Mouse (Mus musculus): ENCODE measurements around the gene 4930595D18Rik. TPM values are rescaled to one million over a fixed set of nuclear protein-coding genes. Genes with fewer than 3 reads are reported as not detected.

Gene 4930595D18Rik
- polyA plus RNA-seq, 1 experiment from 2014 or later = not detected

GRCm38 (mm10) chr12:111124601-111125260 is 59.6 kb downstream of the 4930595D18Rik start:
- H3K9me3 ChIP-seq = no peaks in the 10 kb centered on the region
- 72% methylated on average over 14 of the region's 14 CpGs for WGBS
- H3K9ac ChIP-seq (replicated peaks) = no peak overlapping the region
- H3K27ac ChIP-seq (replicated peaks) = peak overlapping the region; percentile 46; the same call in 1 of the 2 replicates
- no peak for ATAC-seq (replicated peaks)
- no peaks in the 10 kb centered on the region for H3K27me3 ChIP-seq
- H3K4me1 ChIP-seq = peaks cover 8% of the 10 kb centered on the region
- H3K36me3 ChIP-seq = no peaks in the 10 kb centered on the region
- H3K4me2 ChIP-seq (replicated peaks) = no peak overlapping the region
- no peak overlapping the region for H3K4me3 ChIP-seq

DNA sequence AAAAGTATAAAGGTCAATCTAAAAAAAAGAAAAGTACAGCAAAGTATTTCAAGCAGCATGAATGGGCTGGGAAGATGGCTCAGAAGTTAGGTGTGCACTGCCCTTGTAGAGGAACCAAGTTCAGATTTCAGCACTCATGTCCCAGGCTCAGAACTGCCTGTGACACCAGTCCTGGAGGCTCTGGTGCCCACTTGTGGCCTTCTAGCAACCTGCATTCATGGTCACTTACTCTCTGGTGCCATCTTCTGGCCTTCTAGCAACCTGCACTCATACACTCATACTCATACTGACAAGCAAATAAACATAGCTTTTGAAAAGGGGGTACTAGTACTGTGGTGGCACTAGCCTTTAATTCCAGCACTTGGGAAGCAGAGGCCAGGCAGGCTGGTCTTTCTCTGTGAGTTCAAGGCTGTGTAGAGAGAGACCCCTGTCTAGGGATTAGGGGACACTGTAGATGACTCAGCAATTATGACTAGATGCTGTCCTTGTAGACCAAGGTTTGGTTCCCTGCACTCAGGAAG is 61.9 kb downstream of the 4930595D18Rik start:
- no peak overlapping the region for H3K4me2 ChIP-seq (replicated peaks)
- H3K4me3 ChIP-seq = no peak overlapping the region
- ATAC-seq (replicated peaks) = no peak
- peaks cover 8% of the 10 kb centered on the region for H3K4me1 ChIP-seq
- H3K27me3 ChIP-seq = no peaks in the 10 kb centered on the region
- no peak overlapping the region for H3K27ac ChIP-seq (replicated peaks)
- H3K9ac ChIP-seq (replicated peaks) = no peak overlapping the region
- no peaks in the 10 kb centered on the region for H3K9me3 ChIP-seq
- peaks cover 10% of the 10 kb centered on the region for H3K36me3 ChIP-seq

DNA sequence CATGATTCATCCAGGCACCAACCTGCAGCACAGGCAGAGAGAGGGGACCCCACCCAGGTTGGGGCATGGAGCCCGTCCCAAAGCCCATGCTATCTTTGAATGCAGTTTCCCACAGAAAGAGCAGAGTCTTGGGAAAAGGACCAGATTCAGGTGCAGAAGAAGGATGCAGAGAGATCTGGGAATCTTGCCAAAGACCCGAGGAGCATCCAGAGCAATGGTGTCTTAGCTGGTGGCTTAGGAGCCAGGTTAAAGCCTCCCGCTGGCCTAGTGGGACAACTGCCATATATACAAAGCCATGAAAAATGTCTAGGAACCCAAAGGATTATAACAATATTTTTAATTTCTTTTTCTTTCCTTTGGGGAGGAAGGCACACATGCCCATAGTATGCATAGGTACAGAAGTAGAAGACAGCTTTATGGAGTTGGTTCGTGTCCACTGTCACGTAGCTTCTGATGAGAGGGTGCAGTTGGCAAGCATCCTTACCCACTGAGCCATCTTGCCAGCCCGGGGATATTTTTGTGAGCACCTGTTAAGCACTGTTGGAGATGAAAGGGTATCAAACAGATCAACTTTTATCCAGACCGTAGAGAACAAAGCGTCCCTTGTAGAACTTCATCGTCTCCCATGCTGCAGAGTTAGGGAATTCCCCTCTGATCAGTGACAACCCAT is 63.2 kb downstream of the 4930595D18Rik start:
- peaks cover 19% of the 10 kb centered on the region for H3K36me3 ChIP-seq
- no peak overlapping the region for H3K9ac ChIP-seq (replicated peaks)
- peaks cover 8% of the 10 kb centered on the region for H3K4me1 ChIP-seq
- WGBS = 89% methylated on average over 9 of the region's 9 CpGs
- H3K27me3 ChIP-seq = no peaks in the 10 kb centered on the region
- ATAC-seq (replicated peaks) = no peak
- H3K9me3 ChIP-seq = no peaks in the 10 kb centered on the region
- H3K27ac ChIP-seq (replicated peaks) = no peak overlapping the region
- H3K4me3 ChIP-seq = no peak overlapping the region
- H3K4me2 ChIP-seq (replicated peaks) = no peak overlapping the region

DNA sequence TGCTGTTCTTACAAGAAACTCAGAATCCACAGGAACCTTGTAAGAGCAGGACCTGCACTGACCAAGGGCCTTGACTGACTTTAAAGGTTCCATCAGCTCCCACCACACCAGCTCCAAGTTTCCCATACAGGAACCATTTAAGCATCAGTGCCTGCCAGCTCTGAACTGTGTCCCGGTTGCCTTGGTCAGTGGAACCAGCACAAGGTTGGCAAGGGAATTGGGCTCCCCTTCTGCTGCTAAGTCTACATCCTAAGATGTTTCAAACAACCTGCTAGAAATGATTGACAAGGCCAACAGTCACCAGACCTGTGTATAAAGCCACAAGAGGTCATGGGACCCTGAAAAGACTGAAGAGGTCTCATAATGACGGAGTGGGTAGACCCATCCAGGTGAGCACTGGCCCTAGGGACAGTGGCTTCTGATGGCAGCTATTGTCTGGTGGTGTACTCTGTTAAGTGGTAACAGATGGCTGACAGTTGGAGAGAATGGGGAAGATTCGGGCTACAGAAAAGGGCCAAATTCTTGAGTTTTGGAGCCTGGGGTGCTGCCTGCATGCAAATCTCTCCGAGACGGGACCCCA is 64.7 kb downstream of the 4930595D18Rik start:
- Histone ChIP-seq H3K27ac (replicated peaks) (no peak overlapping the region), H3K27me3 (no peaks in the 10 kb centered on the region), H3K36me3 (peaks cover 23% of the 10 kb centered on the region), H3K4me2 (replicated peaks) (no peak overlapping the region), H3K4me3 (no peak overlapping the region), H3K4me1 (peaks cover 2% of the 10 kb centered on the region; the same call in 1 of the 2 replicates), H3K9me3 (no peaks in the 10 kb centered on the region), H3K9ac (replicated peaks) (no peak overlapping the region)
- ATAC-seq (replicated peaks) = no peak
- 95% methylated on average over 5 of the region's 5 CpGs for WGBS

GRCm38 (mm10) chr12:111114593-111114992 is 69.7 kb downstream of the 4930595D18Rik start:
- H3K27me3 ChIP-seq = no peaks in the 10 kb centered on the region
- ATAC-seq (replicated peaks) = no peak
- WGBS = 76% methylated on average over 5 of the region's 5 CpGs
- H3K27ac ChIP-seq (replicated peaks) = no peak overlapping the region
- peaks cover 65% of the 10 kb centered on the region for H3K36me3 ChIP-seq
- no peaks in the 10 kb centered on the region for H3K4me1 ChIP-seq
- H3K9me3 ChIP-seq = no peaks in the 10 kb centered on the region
- H3K4me2 ChIP-seq (replicated peaks) = no peak overlapping the region
- no peak overlapping the region for H3K4me3 ChIP-seq
- no peak overlapping the region for H3K9ac ChIP-seq (replicated peaks)

DNA sequence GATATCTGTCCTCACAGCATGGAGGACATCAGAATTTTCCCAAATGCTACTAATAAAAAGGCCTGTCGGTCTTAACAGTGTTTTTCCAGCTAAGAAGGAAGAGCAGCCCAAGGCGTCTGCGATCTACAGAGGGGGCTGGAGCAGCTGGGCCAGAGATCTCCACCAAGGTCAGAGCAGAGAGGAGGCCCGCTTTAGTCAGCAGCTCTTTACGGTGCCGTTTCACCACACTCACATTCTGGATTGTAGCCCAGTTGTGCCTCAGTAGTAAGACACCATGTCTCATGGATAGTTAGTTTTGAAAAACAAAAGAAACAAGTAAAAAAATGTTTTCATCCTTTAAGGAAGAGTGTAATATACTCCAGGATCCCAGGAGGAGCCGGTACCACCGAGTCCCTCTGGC is 73.1 kb downstream of the 4930595D18Rik start:
- no peak overlapping the region for H3K9ac ChIP-seq (replicated peaks)
- no peak overlapping the region for H3K4me2 ChIP-seq (replicated peaks)
- H3K4me3 ChIP-seq = no peak overlapping the region
- ATAC-seq (replicated peaks) = no peak
- WGBS = 94% methylated on average over 8 of the region's 8 CpGs
- H3K27me3 ChIP-seq = no peaks in the 10 kb centered on the region
- peaks cover 70% of the 10 kb centered on the region for H3K36me3 ChIP-seq
- no peak overlapping the region for H3K27ac ChIP-seq (replicated peaks)
- H3K4me1 ChIP-seq = no peaks in the 10 kb centered on the region
- H3K9me3 ChIP-seq = no peaks in the 10 kb centered on the region

Other genes with a start within 250 kb of the 4930595D18Rik start
- gene Ankrd9, start 205.5 kb downstream of the 4930595D18Rik start, polyA plus RNA-seq (2015; fragmentation: Nextera tagmentation; extraction: Ambion mirVana) = 5.0 and 6.5 TPM in 2 replicates
- gene Rcor1, start 145.1 kb downstream of the 4930595D18Rik start, polyA plus RNA-seq (2015; fragmentation: Nextera tagmentation; extraction: Ambion mirVana) = 8.1 and 8.4 TPM in 2 replicates
- gene Traf3, start 18.1 kb downstream of the 4930595D18Rik start, polyA plus RNA-seq (2015; fragmentation: Nextera tagmentation; extraction: Ambion mirVana) = 14.7 and 17.3 TPM in 2 replicates
- 5.0 and 6.4 TPM in 2 replicates for gene Amn, start 86.6 kb upstream of the 4930595D18Rik start, polyA plus RNA-seq (2015; fragmentation: Nextera tagmentation; extraction: Ambion mirVana)
- gene Cdc42bpb, start 193.2 kb upstream of the 4930595D18Rik start, polyA plus RNA-seq (2015; fragmentation: Nextera tagmentation; extraction: Ambion mirVana) = 33.9 and 35.5 TPM in 2 replicates
- 1.6 and 2.2 TPM in 2 replicates for gene Lbhd2, start 222.3 kb upstream of the 4930595D18Rik start, polyA plus RNA-seq (2015; fragmentation: Nextera tagmentation; extraction: Ambion mirVana)
- gene Exoc3l4, start 232.5 kb upstream of the 4930595D18Rik start, polyA plus RNA-seq (2015; fragmentation: Nextera tagmentation; extraction: Ambion mirVana) = 1.7 and 2.0 TPM in 2 replicates